Mouse (Mus musculus) kidney, embryonic 15.5 days (tissue): Measurements from ENCODE around the gene Capn12. TPM values are rescaled to one million over a fixed set of nuclear protein-coding genes. Genes with fewer than 3 reads are reported as not detected.
A peak's percentile ranks its signal among the peaks of the same experiment; 100 is the strongest.

Experiments used
- ATAC-seq: fragments of 200-750 bp; cut with Nextera tagmentation; replicated peaks from 2 replicates; pipeline ENCODE4 v1.8.0; 2017; ENCODE audit warnings: moderate TSS enrichment; ENCODE audit not compliant: low FRiP score
- H3K27ac ChIP-seq: fragments of 300-500 bp; sonication (generic); 2 replicates; pipeline ENCODE4 v1.5.1; 2015; ENCODE audit warnings: mild to moderate bottlenecking, inconsistent platforms
- H3K27me3 ChIP-seq: fragments of 300-500 bp; sonication (generic); 2 replicates; pipeline ENCODE4 v1.6.1; 2015; ENCODE audit warnings: inconsistent platforms
- H3K36me3 ChIP-seq: fragments of 300-500 bp; sonication (generic); 2 replicates; pipeline ENCODE4 v1.6.1; 2015; ENCODE audit warnings: inconsistent platforms
- H3K4me1 ChIP-seq: fragments of 300-500 bp; sonication (generic); 2 replicates; pipeline ENCODE4 v1.6.1; 2015; ENCODE audit warnings: inconsistent platforms
- H3K4me2 ChIP-seq: fragments of 300-500 bp; sonication (generic); 2 replicates; pipeline ENCODE4 v1.6.1; 2015; ENCODE audit warnings: moderate library complexity, mild to moderate bottlenecking, inconsistent platforms
- H3K4me3 ChIP-seq: fragments of 300-500 bp; sonication (generic); replicated peaks from 2 replicates; pipeline ENCODE4 v1.5.1; 2015; ENCODE audit warnings: mild to moderate bottlenecking, inconsistent platforms
- H3K9ac ChIP-seq: fragments of 300-500 bp; sonication (generic); 2 replicates; pipeline ENCODE4 v1.6.1; 2015; ENCODE audit warnings: mild to moderate bottlenecking, inconsistent platforms
- H3K9me3 ChIP-seq: fragments of 300-500 bp; sonication (generic); replicated peaks from 2 replicates; pipeline ENCODE4 v1.6.1; 2016; ENCODE audit warnings: inconsistent platforms
- WGBS: fragments of 180-500 bp; shearing (Covaris S2); methylation state at CpG from one replicate; pipeline ENCODE4 v1.1.7; 2015; ENCODE audit warnings: mixed read lengths; 5-methylcytosine and 5-hydroxymethylcytosine counted together
- polyA plus RNA-seq: library from polyadenylated mRNA; unstranded; fragments of >200 nt; fragmentation: Nextera tagmentation; extraction: Ambion mirVana; gene quantifications from 2 replicates; pipeline ENCODE4 v1.2.1, GENCODE M21; 2015

Gene Capn12
- polyA plus RNA-seq, 1 experiment from 2014 or later: 0.64 TPM

GRCm38 (mm10) chr7:28903778-28904177 lies 22.6 kb downstream of the Capn12 start:
- Histone ChIP-seq H3K4me2 (no peak overlapping the region), H3K27me3 (no peaks in the 10 kb centered on the region), H3K4me3 (no peak overlapping the region), H3K4me1 (no peaks in the 10 kb centered on the region), H3K36me3 (peaks cover 100% of the 10 kb centered on the region), H3K9ac (no peak overlapping the region), H3K27ac (no peak overlapping the region), H3K9me3 (no peaks in the 10 kb centered on the region)
- 0 out of 2 replicates have a peak, but pooled peaks have one; percentile 58 for ATAC-seq
- 87% methylated on average over 10 of the region's 10 CpGs for WGBS

GRCm38 (mm10) chr7:28907195-28907594 lies 26.0 kb downstream of the Capn12 start:
- no peak overlapping the region for H3K9ac ChIP-seq
- H3K4me3 ChIP-seq: no peak overlapping the region
- H3K9me3 ChIP-seq: no peaks in the 10 kb centered on the region
- H3K4me1 ChIP-seq: peaks cover 12% of the 10 kb centered on the region
- H3K27ac ChIP-seq: no peak overlapping the region
- H3K27me3 ChIP-seq: no peaks in the 10 kb centered on the region
- peaks cover 100% of the 10 kb centered on the region for H3K36me3 ChIP-seq
- no peak for ATAC-seq
- no peak overlapping the region for H3K4me2 ChIP-seq
- WGBS: 93% methylated on average over 5 of the region's 5 CpGs

- Histone ChIP-seq H3K27ac (peak overlapping the region; percentile 82), H3K4me3 (no peak overlapping the region), H3K9ac (no peak overlapping the region), H3K9me3 (no peaks in the 10 kb centered on the region), H3K36me3 (peaks cover 100% of the 10 kb centered on the region), H3K27me3 (no peaks in the 10 kb centered on the region), H3K4me2 (no peak overlapping the region), H3K4me1 (peaks cover 19% of the 10 kb centered on the region)
- peak; percentile 67; the same call in 1 of the 2 replicates for ATAC-seq
- WGBS: 48% methylated on average over 4 of the region's 4 CpGs
Observed at GRCm38 (mm10) chr7:28911632-28912031, 30.4 kb downstream of the Capn12 start.

- Histone ChIP-seq H3K36me3 (peaks cover 100% of the 10 kb centered on the region), H3K27ac (peak overlapping the region; percentile 82), H3K4me3 (no peak overlapping the region), H3K9ac (no peak overlapping the region), H3K4me1 (peaks cover 33% of the 10 kb centered on the region), H3K9me3 (no peaks in the 10 kb centered on the region), H3K4me2 (no peak overlapping the region), H3K27me3 (no peaks in the 10 kb centered on the region)
- no peak for ATAC-seq
- WGBS: 74% methylated on average over 11 of the region's 11 CpGs
Observed at GRCm38 (mm10) chr7:28913171-28913570, 31.9 kb downstream of the Capn12 start.

- H3K4me1 ChIP-seq: peaks cover 59% of the 10 kb centered on the region
- no peak overlapping the region for H3K4me3 ChIP-seq
- H3K9ac ChIP-seq: no peak overlapping the region
- ATAC-seq: no peak
- peaks cover 85% of the 10 kb centered on the region for H3K36me3 ChIP-seq
- no peak overlapping the region for H3K4me2 ChIP-seq
- no peaks in the 10 kb centered on the region for H3K27me3 ChIP-seq
- no peak overlapping the region for H3K27ac ChIP-seq
- no peaks in the 10 kb centered on the region for H3K9me3 ChIP-seq
Observed at GRCm38 (mm10) chr7:28916491-28916890, 35.3 kb downstream of the Capn12 start.

GRCm38 (mm10) chr7:28917503-28918426 lies 36.5 kb downstream of the Capn12 start:
- H3K4me1 ChIP-seq: peaks cover 61% of the 10 kb centered on the region
- ATAC-seq: peak; percentile 16; the same call in 1 of the 2 replicates

GRCm38 (mm10) chr7:28918540-28918939 lies 37.3 kb downstream of the Capn12 start:
- H3K27ac ChIP-seq: peak overlapping the region; percentile 82
- peaks cover 65% of the 10 kb centered on the region for H3K4me1 ChIP-seq
- peaks cover 69% of the 10 kb centered on the region for H3K36me3 ChIP-seq
- ATAC-seq: no peak
- H3K9me3 ChIP-seq: no peaks in the 10 kb centered on the region
- H3K4me2 ChIP-seq: no peak overlapping the region
- H3K9ac ChIP-seq: no peak overlapping the region
- 71% methylated on average over 8 of the region's 8 CpGs for WGBS
- H3K4me3 ChIP-seq: no peak overlapping the region
- H3K27me3 ChIP-seq: no peaks in the 10 kb centered on the region

More at GRCm38 (mm10) chr7:28917503-28918426, 36.5 kb downstream of the Capn12 start:
- no peak overlapping the region for H3K4me2 ChIP-seq
- WGBS: 54% methylated on average over 10 of the region's 10 CpGs
- H3K9me3 ChIP-seq: no peaks in the 10 kb centered on the region
- H3K27me3 ChIP-seq: no peaks in the 10 kb centered on the region
- 0 out of 2 replicates have a peak overlapping the region, but pooled peaks have one; percentile 0 for H3K9ac ChIP-seq
- H3K27ac ChIP-seq: peak overlapping the region; percentile 82
- no peak overlapping the region for H3K4me3 ChIP-seq
- peaks cover 76% of the 10 kb centered on the region for H3K36me3 ChIP-seq

GRCm38 (mm10) chr7:28919815-28920214 lies 38.6 kb downstream of the Capn12 start:
- no peak overlapping the region for H3K4me2 ChIP-seq
- ATAC-seq: 0 out of 2 replicates have a peak, but pooled peaks have one; percentile 13
- 35% methylated on average over 6 of the region's 6 CpGs for WGBS

GRCm38 (mm10) chr7:28921178-28921577 lies 40.0 kb downstream of the Capn12 start:
- WGBS: 87% methylated on average over 3 of the region's 3 CpGs
- ATAC-seq: no peak
- H3K9ac ChIP-seq: no peak overlapping the region
- no peaks in the 10 kb centered on the region for H3K27me3 ChIP-seq
- no peaks in the 10 kb centered on the region for H3K9me3 ChIP-seq
- no peak overlapping the region for H3K4me3 ChIP-seq
- no peak overlapping the region for H3K4me2 ChIP-seq
- H3K27ac ChIP-seq: peak overlapping the region; percentile 46
- H3K4me1 ChIP-seq: peaks cover 92% of the 10 kb centered on the region
- H3K36me3 ChIP-seq: peaks cover 42% of the 10 kb centered on the region

More at GRCm38 (mm10) chr7:28919815-28920214, 38.6 kb downstream of the Capn12 start:
- Histone ChIP-seq H3K36me3 (peaks cover 56% of the 10 kb centered on the region), H3K9ac (no peak overlapping the region; the same call in 1 of the 2 replicates), H3K4me3 (no peak overlapping the region), H3K9me3 (no peaks in the 10 kb centered on the region), H3K27me3 (no peaks in the 10 kb centered on the region), H3K4me1 (peaks cover 78% of the 10 kb centered on the region), H3K27ac (peak overlapping the region; percentile 82)

GRCm38 (mm10) chr7:28921722-28922465 lies 40.7 kb downstream of the Capn12 start:
- no peak overlapping the region for H3K4me3 ChIP-seq
- H3K9ac ChIP-seq: no peak overlapping the region
- 81% methylated on average over 8 of the region's 8 CpGs for WGBS
- no peaks in the 10 kb centered on the region for H3K9me3 ChIP-seq
- peaks cover 35% of the 10 kb centered on the region for H3K36me3 ChIP-seq
- H3K4me2 ChIP-seq: no peak overlapping the region
- peak overlapping the region; percentile 87; the same call in 1 of the 2 replicates for H3K27ac ChIP-seq
- ATAC-seq: no peak
- no peaks in the 10 kb centered on the region for H3K27me3 ChIP-seq
- H3K4me1 ChIP-seq: peaks cover 97% of the 10 kb centered on the region

- no peak for ATAC-seq
- H3K27ac ChIP-seq: peak overlapping the region; percentile 87
- no peaks in the 10 kb centered on the region for H3K27me3 ChIP-seq
- WGBS: 73% methylated on average over 4 of the region's 4 CpGs
- H3K4me3 ChIP-seq: no peak overlapping the region
- H3K4me1 ChIP-seq: peaks cover 93% of the 10 kb centered on the region
- H3K9ac ChIP-seq: no peak overlapping the region
- no peak overlapping the region for H3K4me2 ChIP-seq
- H3K9me3 ChIP-seq: no peaks in the 10 kb centered on the region
- peaks cover 28% of the 10 kb centered on the region for H3K36me3 ChIP-seq
Observed at GRCm38 (mm10) chr7:28922606-28923005, 41.4 kb downstream of the Capn12 start.

GRCm38 (mm10) chr7:28923865-28924291 lies 42.7 kb downstream of the Capn12 start:
- peak; percentile 73 for ATAC-seq
- WGBS: 1% methylated on average over 4 of the region's 4 CpGs
- Histone ChIP-seq H3K4me3 (no peak overlapping the region), H3K9ac (no peak overlapping the region), H3K36me3 (peaks cover 15% of the 10 kb centered on the region), H3K4me2 (peak overlapping the region; percentile 29), H3K27ac (peak overlapping the region; percentile 87), H3K27me3 (no peaks in the 10 kb centered on the region), H3K9me3 (no peaks in the 10 kb centered on the region), H3K4me1 (peaks cover 87% of the 10 kb centered on the region)
